Mouse (Mus musculus): ENCODE measurements around the gene Tmem11.

GRCm38 (mm10) chr11:60878056-60878612, 938 bp downstream of the Tmem11 start:
- TF ChIP-seq CTCF (IDR thresholded peaks at IDR 0.05; ENCODE audit: low read depth) (peak; percentile 52), EP300 (optimal IDR thresholded peaks at IDR 0.05) (no peak)
